Mouse (Mus musculus) lung, adult 2 months (tissue): ENCODE data around the gene Zmym2.

Experiments
- CTCF ChIP-seq: fragments of 200-500 bp; IDR thresholded peaks from 2 replicates; pipeline ENCODE4 v1.5.1; 2011; ENCODE audit warnings: mild to moderate bottlenecking, low read length, control low read depth; ENCODE audit not compliant: insufficient read depth
- POLR2A ChIP-seq: fragments of 200-500 bp; IDR thresholded peaks from 2 replicates; pipeline ENCODE4 v1.6.1; 2011; ENCODE audit warnings: low read depth, mild to moderate bottlenecking, control low read depth, low read length, borderline replicate concordance; ENCODE audit errors: extremely low read depth

GRCm38 (mm10) chr14:56905696-56906095 lies 19.2 kb downstream of the Zmym2 start:
- TF ChIP-seq POLR2A (no peak), CTCF (no peak)
